In the genomic region with DNA sequence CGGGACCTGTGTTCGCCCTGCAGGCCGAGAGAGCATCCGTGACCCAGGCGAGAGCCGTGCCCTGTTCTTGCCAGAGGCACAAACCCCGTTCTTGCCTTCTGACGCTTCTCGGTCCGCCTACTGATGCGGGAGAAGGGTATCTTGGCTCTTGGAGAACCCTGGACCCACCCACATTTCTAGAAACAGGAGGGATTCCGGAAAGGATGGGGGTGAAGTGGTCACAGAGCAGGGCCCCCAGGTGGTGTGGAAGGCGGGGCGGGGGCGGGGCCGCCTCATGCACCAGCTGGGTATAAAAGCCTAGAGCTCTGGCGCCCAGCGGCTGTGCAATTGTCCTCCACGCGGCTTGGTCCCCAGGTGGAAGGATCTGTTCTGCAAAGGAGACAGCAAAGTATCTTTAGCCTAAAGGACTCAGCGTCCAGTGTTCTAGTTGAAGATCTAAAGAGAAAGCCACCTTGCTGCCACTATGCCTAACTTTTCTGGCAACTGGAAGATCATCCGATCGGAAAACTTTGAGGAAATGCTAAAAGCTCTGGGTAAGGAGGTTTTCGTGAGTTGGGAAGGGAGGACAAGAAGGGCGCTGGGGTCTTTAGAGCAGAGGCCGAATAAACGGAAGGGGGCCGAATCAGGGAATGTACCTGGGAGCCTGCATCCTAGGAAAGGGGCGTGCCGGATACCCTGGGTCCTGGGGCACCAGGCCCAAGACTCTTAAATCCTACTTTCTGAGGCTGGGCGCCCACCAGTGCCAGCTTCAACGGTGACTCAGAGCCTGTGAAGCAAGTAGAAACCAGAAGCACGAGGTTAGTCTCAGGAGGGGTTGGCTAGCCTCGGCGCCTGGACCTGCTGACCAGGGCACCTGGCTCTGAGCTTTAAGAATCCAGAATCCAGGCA, we compare ENCODE assay signal across 8 mouse cellular contexts. TPM values are rescaled to one million over a fixed set of nuclear protein-coding genes. Genes with fewer than 3 reads are reported as not detected.
DNase-seq lines count a peak whose midpoint lies in the region; ATAC-seq and TF ChIP-seq lines count a peak whose summit lies in the region.

A gene (plus strand): TSS at position 289 of the 888 bp plus-strand sequence.

- peak; percentile 28 for ATAC-seq in forebrain, embryonic 11.5 days (replicated peaks; ENCODE audit: low FRiP score)
- ATAC-seq in liver, embryonic 11.5 days (replicated peaks; ENCODE audit: low FRiP score) = no peak
- ATAC-seq in monocyte, adult 5-6 weeks (replicated peaks; ENCODE audit: insufficient number of reproducible peaks, low FRiP score, low TSS enrichment, poor library complexity, severe bottlenecking) = no peak

- peaks cover 9% of the 10 kb centered on the region for H3K36me3 ChIP-seq in C2C12 (ENCODE audit: control insufficient read depth, insufficient read depth)
- peaks cover 5% of the 10 kb centered on the region; the same call in 1 of the 2 replicates for H3K36me3 ChIP-seq in forebrain, embryonic 11.5 days (ENCODE audit: control insufficient read depth, insufficient read depth, low read length)
- no peaks in the 10 kb centered on the region for H3K36me3 ChIP-seq in liver, embryonic 11.5 days (ENCODE audit: control insufficient read depth, insufficient read depth, low read length)
- H3K36me3 ChIP-seq in splenic B cell, adult 2 months (ENCODE audit: control insufficient read depth, insufficient read depth, low read length, poor library complexity, severe bottlenecking) = no peaks in the 10 kb centered on the region

- no peak within 1 kb of the TSS for H3ac ChIP-seq in C2C12 (ENCODE audit: control insufficient read depth, insufficient read length, low read depth)

- no peak for TF ChIP-seq CTCF in C2C12 (IDR thresholded peaks at IDR 0.05; ENCODE audit: control insufficient read depth, insufficient read depth, insufficient read length)

- peaks cover 57% of the 10 kb centered on the region for H3K4me1 ChIP-seq in forebrain, embryonic 11.5 days (replicated peaks; ENCODE audit: control insufficient read depth, insufficient read depth, low read length)
- peaks cover 45% of the 10 kb centered on the region for H3K4me1 ChIP-seq in liver, embryonic 11.5 days (replicated peaks; ENCODE audit: control insufficient read depth, insufficient read depth, low read length)

- no peaks in the 10 kb centered on the region for H3K9me3 ChIP-seq in forebrain, embryonic 11.5 days (ENCODE audit: control insufficient read depth, low read length)
- H3K9me3 ChIP-seq in liver, embryonic 11.5 days (ENCODE audit: control insufficient read depth, low read length) = no peaks in the 10 kb centered on the region; the same call in 1 of the 2 replicates

- no peaks in the 10 kb centered on the region for H3K27me3 ChIP-seq in C2C12 (ENCODE audit: control insufficient read depth, insufficient read depth, insufficient read length)
- no peaks in the 10 kb centered on the region for H3K27me3 ChIP-seq in forebrain, embryonic 11.5 days (ENCODE audit: control insufficient read depth, insufficient read depth, low read length)
- H3K27me3 ChIP-seq in liver, embryonic 11.5 days (replicated peaks; ENCODE audit: control insufficient read depth, insufficient read depth, low read length) = peaks cover 92% of the 10 kb centered on the region
- no peaks in the 10 kb centered on the region; the same call in 1 of the 2 replicates for H3K27me3 ChIP-seq in splenic B cell, adult 2 months (ENCODE audit: control insufficient read depth, insufficient read depth, low read length, poor library complexity, severe bottlenecking)

- no peaks in the 10 kb centered on the region for H3K79me3 ChIP-seq in C2C12 (ENCODE audit: low read depth)

- WGBS in forebrain, embryonic 11.5 days = under 1% methylated on average over 35 of the region's 35 CpGs
- 5% methylated on average over 35 of the region's 35 CpGs for WGBS in liver, embryonic 11.5 days

- peak; percentile 88 for DNase-seq in heart, adult 11 months
- no peak for DNase-seq in heart, adult 8-10 months (ENCODE audit: low spot score)
- DNase-seq in forebrain, embryonic 11.5 days (ENCODE audit: low spot score) = peak; percentile 85
- no peak for DNase-seq in liver, embryonic 11.5 days (ENCODE audit: low spot score)
- DNase-seq in splenic B cell, adult 2 months (ENCODE audit: low read depth, low spot score) = peak; percentile 34
- DNase-seq in cerebellum, adult 11 months = no peak

- peak within 1 kb of the TSS; percentile 75 for H3K9ac ChIP-seq in forebrain, embryonic 11.5 days (ENCODE audit: low read length)
- no peak within 1 kb of the TSS; the same call in 1 of the 2 replicates for H3K9ac ChIP-seq in liver, embryonic 11.5 days (ENCODE audit: low read depth, low read length)

- peak within 1 kb of the TSS; percentile 77 for H3K4me2 ChIP-seq in forebrain, embryonic 11.5 days (ENCODE audit: low read depth, low read length, severe bottlenecking)
- peak within 1 kb of the TSS; percentile 63 for H3K4me2 ChIP-seq in liver, embryonic 11.5 days

- no peak within 1 kb of the TSS for H3K4me3 ChIP-seq in C2C12 (ENCODE audit: insufficient read depth, poor library complexity, severe bottlenecking)
- peak within 1 kb of the TSS; percentile 50 for H3K4me3 ChIP-seq in forebrain, embryonic 11.5 days (ENCODE audit: low read depth, low read length)
- peak within 1 kb of the TSS; percentile 26 for H3K4me3 ChIP-seq in liver, embryonic 11.5 days (ENCODE audit: low read depth, low read length)

- peak within 1 kb of the TSS; percentile 84 for H3K27ac ChIP-seq in forebrain, embryonic 11.5 days (ENCODE audit: low read depth, low read length)
- H3K27ac ChIP-seq in liver, embryonic 11.5 days (ENCODE audit: low read depth, low read length) = no peak within 1 kb of the TSS

- no peaks in the 10 kb centered on the region for H3K79me2 ChIP-seq in C2C12 (ENCODE audit: control insufficient read depth, insufficient read depth)

TF ChIP-seq in C2C12, 6 proteins besides CTCF, POLR2A, EP300 and RAD21:
- TF ChIP-seq MYOG (IDR thresholded peaks at IDR 0.05; ENCODE audit: control insufficient read depth, extremely low read depth, insufficient read length) (no peak), CEBPB (IDR thresholded peaks at IDR 0.05; ENCODE audit: low read depth) (no peak), USF1 (IDR thresholded peaks at IDR 0.05; ENCODE audit: low read depth) (no peak), MAX (IDR thresholded peaks at IDR 0.05) (no peak), MYOD1 (IDR thresholded peaks at IDR 0.05; ENCODE audit: control insufficient read depth, insufficient read length, low read depth) (no peak), FOSL1 (IDR thresholded peaks at IDR 0.05; ENCODE audit: insufficient read depth, low read length, poor library complexity, severe bottlenecking) (no peak)

RNA-seq across cellular contexts. Expression of the gene that starts here (rescaled TPM):
- not detected for total RNA-seq in heart, adult 8-10 months (2022)
- 14.4 TPM for polyA plus RNA-seq in C2C12 (2012; fragmentation: generic; extraction: Trizol)
- polyA plus RNA-seq in forebrain, embryonic 11.5 days (2014; fragmentation: Nextera tagmentation; extraction: Ambion mirVana) = 409 and 417 TPM in 2 replicates
- 24.9 and 29.9 TPM in 2 replicates for polyA plus RNA-seq in liver, embryonic 11.5 days (2014; fragmentation: Nextera tagmentation; extraction: Ambion mirVana)
- total RNA-seq in monocyte, adult 5-6 weeks (2017) = not detected in 3 replicates

Comparison
In these comparisons a context has a peak if more than half of its experiments do, and no peak if none do; other contexts are left out.
1. RNA of the gene that starts here (polyA plus RNA-seq): 409 to 417 TPM in forebrain, embryonic 11.5 days; 24.9 to 29.9 TPM in liver, embryonic 11.5 days and 14.4 TPM in C2C12 (single experiment); every median in the first group is over 10 times any median in the second.
2. DNase-seq: peak in heart, adult 11 months (single experiment), forebrain, embryonic 11.5 days (single experiment) and splenic B cell, adult 2 months (single experiment); none in heart, adult 8-10 months (single experiment), liver, embryonic 11.5 days (single experiment) and cerebellum, adult 11 months (single experiment).